Mouse (Mus musculus): ENCODE data around the gene Gm20911.
"Not testable (repeated sequence)": the region's sequence is repeated elsewhere in the genome, so short reads cannot be mapped to it uniquely, and the experiment has no call there.

Gene Gm20911

GRCm38 (mm10) chrY:81457707-81458106 is at the start of gene Gm20911:
TSS of gene Gm20911 (plus strand) at chrY:81458007.
- DNase-seq: not testable (repeated sequence)

All from heart, adult 11 months (tissue).